Mouse (Mus musculus) testis, postnatal 10 days (tissue): ENCODE results near the gene Esyt1.
"Not testable (repeated sequence)": the region's sequence is repeated elsewhere in the genome, so short reads cannot be mapped to it uniquely, and the experiment has no call there.

Experiments
- DNase-seq: peaks from one replicate; pipeline ENCODE4 v3.0.0; 2021; ENCODE audit warnings: low spot score

Gene Esyt1

DNA sequence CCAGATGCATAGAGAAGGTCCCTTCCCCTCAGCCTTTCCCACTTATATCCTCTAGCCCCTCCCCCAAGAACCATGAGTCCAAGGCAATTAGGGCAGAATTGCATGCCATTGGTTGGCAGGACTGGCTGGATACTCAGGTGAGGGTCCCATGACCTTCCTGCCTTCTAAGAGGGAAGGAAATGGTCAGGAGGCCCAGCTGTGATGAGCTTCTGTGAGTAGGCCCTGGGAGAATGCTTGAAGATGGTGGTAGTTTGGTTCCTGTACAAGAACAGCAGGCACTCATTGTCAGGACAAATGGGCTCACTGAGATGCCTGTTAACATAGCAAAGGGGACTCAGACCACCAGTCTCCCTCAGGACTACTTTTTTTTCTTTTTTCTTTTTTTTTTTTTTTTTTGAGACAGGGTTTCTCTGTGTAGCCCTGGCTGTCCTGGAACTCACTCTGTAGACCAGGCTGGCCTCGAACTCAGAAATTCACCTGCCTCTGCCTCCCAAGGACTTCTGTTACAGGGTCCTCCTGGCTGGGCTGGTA, 12.7 kb upstream of the Esyt1 start:
- DNase-seq, result no peak

DNA sequence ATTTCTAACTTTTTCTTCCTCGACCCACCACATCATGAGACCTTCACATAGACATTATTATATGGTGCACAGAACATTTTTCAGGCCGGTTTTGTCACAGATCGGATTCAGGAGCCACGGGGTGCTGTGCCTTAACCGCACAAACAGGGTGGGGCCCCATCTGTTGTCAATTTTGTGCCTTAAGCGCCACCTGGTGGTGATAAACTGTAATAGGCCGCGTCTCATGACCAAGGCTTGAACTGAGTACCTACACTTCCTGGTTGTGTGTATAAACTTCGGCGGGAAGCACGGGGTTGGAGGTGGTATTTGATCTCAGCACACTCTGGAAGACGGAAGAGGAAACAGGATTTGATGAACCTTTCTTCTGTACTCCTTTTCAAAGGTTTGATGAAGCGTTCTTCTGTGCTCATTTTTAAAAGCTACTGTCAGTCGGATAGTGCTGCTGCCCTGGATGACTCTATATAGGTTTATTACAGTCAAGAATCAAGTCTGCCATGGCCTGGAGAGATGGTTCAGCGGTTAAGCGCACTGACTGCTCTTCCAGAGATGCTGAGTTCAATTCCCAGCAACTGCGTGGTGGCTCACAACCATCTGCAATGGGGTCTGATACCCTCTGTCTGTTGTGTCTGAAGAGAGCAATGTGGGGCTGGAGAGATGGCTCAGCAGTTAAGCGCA, 10.7 kb upstream of the Esyt1 start:
- DNase-seq, result peak; percentile 84

DNA sequence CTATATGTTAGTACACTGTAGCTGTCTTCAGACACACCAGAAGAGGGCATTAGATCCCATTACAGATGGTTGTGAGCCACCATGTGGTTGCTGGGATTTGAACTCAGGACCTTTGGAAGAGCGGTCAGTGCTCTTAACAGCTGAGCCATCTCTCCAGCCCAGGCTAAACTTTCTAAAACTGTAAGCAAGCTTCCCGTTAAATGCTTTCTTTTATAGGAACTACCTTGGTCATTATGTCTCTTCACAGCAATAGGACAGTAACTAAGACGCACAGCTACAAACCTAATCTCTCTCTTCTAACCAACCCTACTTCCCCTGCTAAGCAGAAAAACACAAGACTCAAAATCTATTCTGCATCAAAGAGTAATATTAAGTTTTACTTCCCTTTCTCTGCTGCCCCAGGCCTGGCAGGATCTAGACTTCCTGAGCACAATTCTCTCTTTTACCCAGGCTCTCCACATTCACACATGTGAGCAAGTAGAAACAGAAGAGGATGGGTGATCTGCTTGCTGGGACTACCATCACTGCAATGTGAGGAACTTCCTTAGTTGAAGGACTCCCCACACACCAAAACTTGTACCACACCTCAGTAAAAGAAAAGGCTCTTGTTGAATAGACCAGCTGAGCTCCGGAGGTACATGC, 10.1 kb upstream of the Esyt1 start:
- DNase-seq, result no peak

DNA sequence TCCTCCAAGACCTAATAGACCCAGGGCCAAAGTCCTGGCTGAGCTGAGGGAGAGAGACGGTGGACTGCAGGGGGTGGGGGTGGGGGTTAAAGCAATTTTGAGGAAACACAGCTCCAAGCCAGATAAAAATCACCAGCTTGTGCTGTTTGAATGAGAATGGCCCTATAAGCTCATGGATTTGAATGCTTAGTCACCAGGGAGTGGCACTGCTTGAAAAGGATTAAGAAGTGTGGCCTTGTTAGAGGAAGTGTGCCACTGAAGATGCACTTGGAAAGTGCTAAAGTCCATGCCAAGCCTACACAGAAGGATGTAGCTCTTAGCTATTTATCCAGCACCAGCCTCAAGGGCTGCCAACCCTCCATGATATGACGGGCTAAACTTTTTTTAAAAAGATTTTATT, 9.5 kb upstream of the Esyt1 start:
- DNase-seq, result no peak

DNA sequence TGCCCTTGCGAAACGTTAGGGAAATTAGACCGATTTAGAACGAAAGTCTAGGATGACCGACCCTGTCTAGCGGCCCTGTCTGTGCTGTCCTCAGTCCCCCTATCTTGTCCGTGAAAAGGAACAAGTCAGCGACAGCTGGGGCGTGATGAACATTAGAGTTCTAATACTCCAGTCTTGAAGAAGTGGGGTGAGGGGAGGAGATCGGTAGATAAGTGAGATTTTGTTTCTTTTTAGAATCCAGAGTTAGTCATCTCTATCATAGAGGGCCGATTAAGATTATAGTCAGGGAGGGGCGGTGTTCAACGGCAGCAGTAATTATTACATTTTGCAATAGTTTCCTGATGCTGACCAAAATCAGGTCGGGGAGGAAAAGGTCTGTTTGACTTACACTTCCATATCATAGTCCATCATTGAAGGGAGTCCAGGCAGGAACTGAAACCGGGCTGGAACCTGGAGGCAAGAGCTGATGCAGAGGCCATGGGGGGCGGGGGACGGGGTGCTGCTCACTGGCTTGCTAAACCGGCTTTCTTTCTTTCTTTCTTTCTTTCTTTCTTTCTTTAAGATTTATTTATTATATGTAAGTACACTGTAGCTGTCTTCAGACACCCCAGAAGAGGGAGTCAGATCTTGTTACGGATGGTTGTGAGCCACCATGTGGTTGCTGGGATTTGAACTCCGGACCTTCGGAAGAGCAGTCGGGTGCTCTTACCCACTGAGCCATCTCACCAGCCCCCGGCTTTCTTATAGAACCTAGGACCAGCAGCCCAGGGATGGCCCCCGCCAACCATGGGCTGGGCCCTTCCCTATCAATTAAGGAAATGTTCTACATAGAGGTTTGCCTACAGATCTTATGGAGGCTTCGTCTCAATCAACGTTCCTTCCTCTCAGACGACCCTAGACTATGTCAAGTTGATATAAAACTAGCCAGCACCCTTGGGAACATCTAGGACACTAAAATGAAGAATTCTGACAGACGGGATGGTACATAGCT, 990 bp upstream of the Esyt1 start:
- DNase-seq, result no peak

DNA sequence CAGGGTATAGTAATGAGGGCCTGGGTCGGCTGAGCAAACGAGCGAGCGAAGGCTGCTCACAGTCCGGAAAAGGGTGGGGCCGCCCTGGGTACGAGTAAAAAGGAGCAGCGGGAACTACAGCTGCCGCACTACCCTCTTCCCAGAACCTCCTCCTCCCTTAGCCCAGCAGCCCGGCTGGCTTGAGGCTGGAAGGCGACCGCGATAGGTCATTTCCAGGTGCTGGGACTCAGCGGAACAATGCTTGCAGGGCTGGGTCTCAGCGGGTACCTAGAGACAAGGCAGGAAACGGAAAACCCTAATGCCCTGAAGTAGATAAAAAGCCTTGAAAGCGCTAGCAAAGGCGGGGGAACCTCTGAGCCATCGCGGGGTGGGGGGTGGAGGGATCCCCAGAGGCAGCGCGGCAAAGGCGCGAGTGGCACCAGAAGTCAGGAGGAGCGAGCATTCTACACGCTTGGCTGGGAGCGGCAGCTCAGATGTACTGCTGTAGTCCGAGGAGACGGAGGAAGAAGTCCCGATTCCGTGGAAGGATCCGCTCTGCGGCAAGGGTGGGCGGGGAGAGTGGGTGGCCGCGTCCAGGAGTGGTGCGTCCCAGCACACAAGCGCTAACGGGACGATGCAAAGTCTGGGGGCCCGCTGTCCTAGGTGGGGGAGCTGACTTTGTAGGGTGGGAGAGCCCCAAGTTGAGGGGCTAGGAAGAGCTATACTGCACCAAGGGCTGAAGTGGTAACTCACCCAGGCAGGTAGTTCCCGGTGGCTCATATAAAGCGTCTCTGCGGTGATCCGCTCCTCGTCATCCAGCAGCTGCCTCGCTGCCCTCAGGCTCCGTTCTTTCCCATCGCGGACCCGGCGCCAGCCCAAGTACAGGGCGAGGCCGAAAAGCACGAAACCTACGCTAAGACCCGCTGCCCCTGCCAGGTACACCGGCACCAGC, 674 bp downstream of the Esyt1 start:
- peak; percentile 74 for DNase-seq

DNA sequence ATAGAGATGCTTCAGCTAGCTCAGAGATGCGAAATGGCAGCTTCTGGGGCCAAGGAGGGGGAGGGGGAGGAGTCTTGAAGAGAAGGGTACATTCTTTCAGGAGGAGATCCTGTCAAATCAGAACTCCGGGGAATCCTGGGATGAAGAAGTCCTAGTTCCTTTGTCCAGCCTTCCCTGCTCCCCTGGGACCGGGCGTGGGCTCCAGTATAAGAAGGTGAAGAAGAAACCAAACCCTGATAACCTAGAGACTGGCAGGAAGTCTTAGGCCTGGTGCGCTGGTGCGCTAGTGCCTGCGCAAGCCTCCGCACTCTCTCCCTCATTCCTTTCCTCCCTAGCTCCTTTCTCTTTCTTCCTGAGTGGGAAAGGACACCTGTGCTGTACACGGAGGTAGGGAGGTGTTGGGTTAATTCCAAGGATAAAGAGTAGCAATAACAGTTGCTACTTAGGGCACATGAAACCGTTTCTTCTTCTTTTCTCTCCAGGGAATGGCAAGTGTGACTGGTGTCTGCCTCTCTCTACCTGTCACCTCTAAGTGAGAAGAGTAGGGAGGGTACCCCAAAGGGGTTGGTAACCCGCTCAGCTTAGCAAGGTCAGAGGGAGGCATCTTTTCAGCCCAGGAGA, 1.4 kb downstream of the Esyt1 start:
- no peak for DNase-seq

DNA sequence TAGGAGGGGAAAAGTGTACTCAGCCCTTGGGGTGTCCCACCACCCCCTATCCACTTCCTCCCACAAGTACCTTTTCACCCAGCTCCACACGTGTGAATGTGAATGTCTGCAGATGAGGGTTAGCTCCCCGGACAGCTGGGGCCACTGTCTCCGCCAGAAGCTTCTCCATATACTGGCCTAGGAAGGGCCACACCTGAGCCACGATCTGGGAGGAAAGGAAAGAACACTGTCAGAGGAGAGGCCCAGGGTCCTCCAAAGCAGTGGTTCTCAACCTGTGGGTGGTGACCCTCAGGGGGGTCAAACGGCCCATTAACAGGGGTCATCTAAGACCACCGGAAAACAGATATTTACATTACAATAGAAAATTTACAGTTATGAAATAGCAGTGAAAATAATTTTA, 3.3 kb downstream of the Esyt1 start:
- no peak for DNase-seq

DNA sequence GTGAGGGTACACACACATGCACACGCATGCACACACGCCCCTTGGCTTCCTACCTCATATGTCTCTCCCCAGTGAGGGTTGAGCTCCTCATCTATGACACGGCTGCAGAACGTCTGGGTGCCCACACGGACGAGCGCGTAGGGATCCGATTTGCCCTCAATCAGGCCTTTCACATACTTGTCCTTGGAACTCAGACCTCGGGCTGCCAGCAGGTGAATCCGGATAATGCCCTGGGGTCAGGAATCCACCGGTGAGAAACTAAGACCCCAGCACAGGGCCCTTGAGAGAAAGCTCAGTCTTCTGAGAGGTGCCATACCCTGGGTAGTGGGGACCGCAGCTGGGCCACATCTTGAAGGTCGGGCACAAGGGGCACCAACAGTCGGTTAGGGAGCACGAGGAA, 5.1 kb downstream of the Esyt1 start:
- DNase-seq, result no peak

DNA sequence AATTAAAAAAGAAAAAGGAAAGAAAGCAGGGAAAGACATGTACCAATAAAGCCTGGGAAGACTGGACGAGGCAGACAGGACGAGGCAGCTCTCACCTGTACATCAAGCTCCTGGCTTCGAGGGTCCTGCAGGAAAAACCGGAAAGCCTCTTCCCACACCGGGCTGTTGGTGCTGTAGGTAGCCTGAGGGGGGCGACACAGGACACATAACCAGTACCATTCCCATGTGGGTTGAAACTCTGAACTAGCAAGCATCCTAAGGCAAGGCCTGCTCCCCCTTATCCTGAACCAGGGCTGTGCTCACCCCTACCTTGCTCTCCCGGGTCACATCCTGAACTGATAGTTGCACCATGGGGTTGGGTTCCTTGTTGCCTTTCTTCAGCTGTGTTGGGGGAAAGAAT, 6.8 kb downstream of the Esyt1 start:
- peak; percentile 63 for DNase-seq

DNA sequence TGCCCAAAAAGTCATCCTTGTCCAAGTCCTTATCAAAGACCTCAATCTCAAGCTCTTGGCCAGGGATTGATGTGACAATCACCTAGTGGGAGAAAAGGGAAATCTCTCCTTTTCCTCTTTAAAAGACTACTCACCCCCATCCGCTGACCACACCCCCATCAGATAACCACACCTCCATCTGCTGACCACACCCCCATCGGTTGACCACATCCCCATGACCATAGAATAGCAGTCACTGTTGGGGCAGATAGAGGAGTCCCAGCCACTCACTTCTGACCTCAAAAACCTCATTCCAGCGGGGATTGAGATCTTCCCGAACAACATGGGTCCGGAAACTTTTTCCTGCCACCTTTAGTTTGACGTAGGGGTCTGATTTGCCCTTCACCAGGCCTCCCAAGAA, 9.0 kb downstream of the Esyt1 start:
- no peak for DNase-seq

DNA sequence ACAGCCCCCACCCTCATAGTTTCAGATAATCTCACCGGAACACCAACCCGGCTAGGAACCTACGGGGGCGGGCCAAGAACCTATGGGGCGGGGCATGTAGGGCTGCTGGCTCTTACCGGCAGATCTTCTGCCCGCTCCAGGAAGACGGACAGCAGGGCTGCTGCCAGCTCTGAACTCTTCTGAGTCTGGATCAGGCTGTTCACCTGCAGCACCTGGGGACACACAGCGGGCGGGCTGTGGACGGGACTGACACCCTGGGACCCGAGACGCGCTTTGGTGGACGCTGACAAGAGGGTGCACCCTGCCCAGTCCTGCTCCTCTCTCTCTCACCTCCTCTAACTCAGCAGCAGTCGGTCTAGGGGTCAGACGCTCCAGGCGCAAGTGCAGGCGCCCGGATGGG, 9.6 kb downstream of the Esyt1 start:
- no peak for DNase-seq

DNA sequence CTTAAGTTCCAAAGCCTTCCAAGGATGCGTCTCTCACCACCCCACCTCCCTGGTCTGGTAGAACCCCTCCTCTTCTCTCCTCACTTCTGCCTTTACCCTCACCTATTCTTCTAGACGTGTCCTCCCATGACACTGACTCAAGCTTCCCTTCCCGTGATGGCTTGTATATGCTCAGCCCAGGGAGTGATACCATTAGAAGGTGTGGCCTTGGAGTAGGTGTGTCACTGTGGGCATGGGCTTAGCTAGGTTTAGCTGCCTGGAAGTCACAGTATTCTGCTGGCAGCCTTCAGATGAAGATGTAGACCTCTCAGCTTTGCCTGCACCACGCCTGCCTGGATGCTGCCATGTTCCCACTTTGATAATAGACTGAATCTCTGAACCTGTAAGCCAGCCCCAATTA, 10.6 kb downstream of the Esyt1 start:
- no peak for DNase-seq

DNA sequence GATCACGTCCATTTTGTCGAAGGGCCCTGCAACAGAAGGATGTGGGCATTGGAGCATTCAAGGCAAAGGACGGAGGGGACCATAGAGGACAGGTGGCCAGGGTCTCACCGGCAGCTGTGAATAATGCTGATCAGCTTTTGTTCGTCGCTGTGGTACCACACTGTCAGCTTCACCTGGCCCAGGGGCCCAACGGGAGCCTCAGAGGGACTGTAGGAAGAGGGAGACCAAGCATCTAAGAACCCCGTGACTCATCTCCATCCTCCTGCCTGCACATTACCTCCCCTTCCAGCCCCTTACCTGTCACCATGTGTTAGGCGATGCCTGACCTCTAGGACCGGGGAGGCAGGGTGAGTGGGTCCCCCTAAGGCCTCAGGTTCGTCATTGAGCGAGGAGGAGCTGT, 13.9 kb downstream of the Esyt1 start:
- DNase-seq, result no peak

DNA sequence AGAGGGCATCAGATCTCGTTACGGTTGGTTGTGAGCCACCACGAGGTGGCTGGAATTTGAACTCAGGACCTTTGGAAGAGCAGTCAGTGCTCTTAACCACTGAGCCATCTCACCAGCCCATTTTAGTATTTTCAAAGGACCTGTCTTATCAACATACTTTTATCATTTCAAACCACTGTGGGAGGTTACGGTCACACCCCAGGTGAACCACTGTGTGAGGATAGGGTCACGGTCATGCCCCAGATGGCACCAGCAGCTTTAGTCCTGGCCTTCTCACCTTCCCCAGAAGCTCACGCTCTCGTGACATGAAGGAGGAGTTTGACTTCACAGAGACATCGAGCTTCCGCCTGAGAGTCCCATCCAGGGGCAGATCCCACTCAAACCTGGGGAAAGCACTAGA, 14.5 kb downstream of the Esyt1 start:
- no peak for DNase-seq

DNA sequence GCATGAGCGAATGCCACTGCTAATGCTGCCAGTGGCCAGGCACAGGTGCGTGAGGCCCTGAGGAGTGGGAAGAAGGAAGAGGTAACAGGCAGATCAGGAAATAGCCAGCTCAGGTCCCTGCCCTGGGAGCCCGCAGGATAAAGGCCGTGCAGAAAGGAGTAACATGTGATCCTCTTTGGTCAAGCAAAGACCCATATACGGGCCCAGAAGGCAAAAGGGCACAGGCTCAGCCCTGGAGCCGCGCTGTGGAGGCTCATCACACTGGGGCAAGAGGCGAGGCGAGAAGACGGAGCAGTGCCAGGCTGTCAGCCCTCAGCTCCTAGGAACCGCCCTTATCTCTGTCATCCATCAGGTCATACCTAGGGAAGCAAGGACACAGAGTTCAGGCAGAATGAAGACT, 15.4 kb downstream of the Esyt1 start:
- DNase-seq, result no peak

DNA sequence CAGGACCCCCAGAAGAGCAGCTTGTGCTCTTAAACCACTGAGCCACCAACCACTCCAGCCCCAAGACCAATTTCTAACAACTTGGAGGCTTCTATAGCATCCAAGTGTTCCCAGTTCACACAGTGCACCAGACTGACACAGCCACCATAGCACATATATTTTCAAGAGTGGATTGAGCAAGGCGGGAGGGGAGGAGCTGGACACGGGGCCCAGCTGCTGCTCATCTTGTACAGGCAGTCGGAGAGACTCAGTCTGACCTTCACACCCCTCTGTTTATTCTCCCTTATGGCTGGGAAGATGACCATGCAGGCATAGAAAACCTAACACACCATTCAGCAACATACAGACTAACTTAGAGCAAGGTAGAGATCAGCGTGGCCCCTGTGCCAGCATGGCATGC, 15.8 kb downstream of the Esyt1 start:
- DNase-seq, result no peak

DNA sequence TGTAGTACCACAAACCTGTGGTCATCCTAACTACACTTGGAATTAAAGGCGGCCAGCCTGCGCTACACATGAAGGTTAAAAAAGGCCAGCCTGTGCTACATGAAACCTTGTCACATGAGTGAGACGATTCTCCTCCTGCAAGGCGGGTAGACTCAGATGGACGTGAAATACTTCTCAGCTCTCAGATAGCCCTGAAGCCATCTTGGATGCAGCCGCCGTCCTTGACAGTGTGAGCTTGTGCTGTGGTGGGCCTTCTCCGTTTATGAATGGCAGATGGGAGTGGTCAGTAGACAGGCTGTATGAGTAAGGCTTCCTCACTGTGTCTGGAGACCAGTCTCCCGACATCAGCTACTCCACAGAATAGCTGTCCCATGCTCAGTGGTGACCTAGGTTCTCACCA, 16.5 kb downstream of the Esyt1 start:
- DNase-seq, result no peak

DNA sequence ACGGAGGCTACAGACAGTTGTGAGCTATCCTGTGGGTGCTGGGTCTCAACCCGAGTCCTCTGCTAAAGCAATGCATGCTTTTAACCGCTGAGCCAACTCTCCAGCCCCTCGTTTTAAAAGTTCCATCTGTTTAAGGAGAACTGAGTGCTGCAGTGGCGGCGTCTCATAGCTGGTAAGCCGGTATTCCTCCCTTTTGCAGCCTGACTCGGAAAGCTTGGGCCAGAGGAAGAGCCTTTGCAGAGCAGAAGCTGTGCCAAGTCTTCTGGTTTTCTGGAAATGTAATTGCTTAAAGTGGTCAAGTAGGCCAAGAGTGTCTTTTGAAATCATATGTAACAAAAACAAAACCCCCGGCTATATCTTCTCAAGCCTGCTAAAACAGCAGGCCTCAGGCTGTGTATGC, 17.4 kb downstream of the Esyt1 start:
- no peak for DNase-seq

DNA sequence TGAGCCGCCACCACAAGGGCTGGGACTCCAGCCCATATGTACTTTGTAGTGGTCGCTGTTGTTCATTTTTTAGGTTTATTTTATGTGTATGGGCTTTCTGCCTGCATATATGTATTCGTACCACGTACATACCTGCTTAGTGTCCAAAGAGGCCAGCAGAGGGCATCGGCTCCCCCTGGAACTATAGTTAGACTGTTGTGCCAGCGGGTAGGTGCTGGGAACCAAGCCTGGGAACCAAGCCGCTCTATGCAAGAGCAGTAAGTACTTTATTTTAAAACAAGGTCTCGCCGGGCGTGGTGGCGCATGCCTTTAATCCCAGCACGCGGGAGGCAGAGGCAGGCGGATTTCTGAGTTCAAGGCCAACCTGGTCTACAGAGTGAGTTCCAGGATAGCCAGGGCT, 19.7 kb downstream of the Esyt1 start:
- DNase-seq, result no peak

DNA sequence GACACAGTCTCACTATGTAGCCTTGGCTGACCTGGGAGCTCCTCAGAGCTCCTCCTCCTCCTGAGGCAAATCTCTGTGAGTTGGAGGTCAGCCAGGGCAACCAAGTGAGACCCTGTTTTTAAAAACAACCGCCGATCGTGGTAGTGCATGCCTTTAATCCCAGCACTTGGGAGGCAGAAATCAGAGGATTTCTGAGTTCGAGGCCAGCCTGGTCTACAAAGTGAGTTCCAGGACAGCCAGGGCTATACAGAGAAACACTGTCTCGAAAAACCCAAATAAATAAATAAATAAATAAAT, 20.4 kb downstream of the Esyt1 start:
- DNase-seq, result not testable (repeated sequence)
